Mouse (Mus musculus) granulocyte monocyte progenitor cell, adult 5-6 weeks (primary cell): ENCODE measurements around the gene Gm39566. TPM values are rescaled to one million over a fixed set of nuclear protein-coding genes. Genes with fewer than 3 reads are reported as not detected.

Experiments used
- ATAC-seq: replicated peaks from 2 replicates; pipeline ENCODE4 v1.8.0; 2016; ENCODE audit warnings: mild to moderate bottlenecking, moderate TSS enrichment, inconsistent platforms; ENCODE audit not compliant: poor library complexity, severe bottlenecking
- total RNA-seq, 2 experiments: library from RNA; stranded (forward) in 1 of 2; stranded (reverse) in 1 of 2; fragments of 200-712, 200-1000 nt in 1 of 2; fragments of >200 nt in 1 of 2; fragmentation: Nextera tagmentation in 1 of 2; gene quantifications; 2 replicates each; pipeline ENCODE4 v1.2.3; 2014 to 2017

Gm39566 gene
- total RNA-seq, 2 experiments from 2014 or later: not detected

GRCm38 (mm10) chr11:69835326-69835965 is 20.3 kb upstream of the Gm39566 start:
- no peak for ATAC-seq

GRCm38 (mm10) chr11:69834001-69834549 is 19.0 kb upstream of the Gm39566 start:
- peak; percentile 33 for ATAC-seq

GRCm38 (mm10) chr11:69833554-69833953 is 18.5 kb upstream of the Gm39566 start:
- no peak for ATAC-seq

GRCm38 (mm10) chr11:69828832-69829231 is 13.7 kb upstream of the Gm39566 start:
- no peak for ATAC-seq

GRCm38 (mm10) chr11:69823456-69823855 is 8.4 kb upstream of the Gm39566 start:
- ATAC-seq: no peak

- no peak for ATAC-seq
Measured at GRCm38 (mm10) chr11:69822080-69822479, 7.0 kb upstream of the Gm39566 start, which contains the start of gene Spem1. TSS of gene Spem1 (minus strand) at chr11:69822180.

- ATAC-seq: no peak
Measured at GRCm38 (mm10) chr11:69818871-69819270, 3.8 kb upstream of the Gm39566 start.

GRCm38 (mm10) chr11:69818365-69818764 is 3.3 kb upstream of the Gm39566 start, which contains the start of gene Spem2:
TSS of gene Spem2 (minus strand) at chr11:69818465.
- ATAC-seq: no peak

GRCm38 (mm10) chr11:69816520-69816919 is 1.4 kb upstream of the Gm39566 start:
- no peak for ATAC-seq

GRCm38 (mm10) chr11:69810280-69810679 is 4.8 kb downstream of the Gm39566 start:
- ATAC-seq: no peak

- no peak for ATAC-seq
Measured at GRCm38 (mm10) chr11:69807641-69808040, 7.5 kb downstream of the Gm39566 start.

GRCm38 (mm10) chr11:69806378-69806777 is 8.7 kb downstream of the Gm39566 start:
- no peak for ATAC-seq

GRCm38 (mm10) chr11:69804972-69805909 is 9.9 kb downstream of the Gm39566 start, which contains the start of gene Tmem102:
TSS of gene Tmem102 (minus strand) at chr11:69805624.
- ATAC-seq: no peak

GRCm38 (mm10) chr11:69804652-69804940 is 10.5 kb downstream of the Gm39566 start:
- ATAC-seq: no peak

GRCm38 (mm10) chr11:69803786-69804651 is 11.1 kb downstream of the Gm39566 start:
- peak; percentile 54 for ATAC-seq

- peak; percentile 17 for ATAC-seq
Measured at GRCm38 (mm10) chr11:69803328-69803727, 11.8 kb downstream of the Gm39566 start.

- ATAC-seq: peak; percentile 62
Measured at GRCm38 (mm10) chr11:69802648-69803105, 12.4 kb downstream of the Gm39566 start.

GRCm38 (mm10) chr11:69801379-69801977 is 13.6 kb downstream of the Gm39566 start, which contains the start of gene Fgf11:
TSS of gene Fgf11 (minus strand) at chr11:69801857.
- no peak for ATAC-seq

GRCm38 (mm10) chr11:69800392-69801197 is 14.5 kb downstream of the Gm39566 start:
- no peak for ATAC-seq
